Mouse (Mus musculus): ENCODE data around the gene Slc11a1. TPM values are rescaled to one million over a fixed set of nuclear protein-coding genes. Genes with fewer than 3 reads are reported as not detected.

Gene Slc11a1
- polyA plus RNA-seq, 1 experiment from 2014 or later, result 1.3 TPM

DNA sequence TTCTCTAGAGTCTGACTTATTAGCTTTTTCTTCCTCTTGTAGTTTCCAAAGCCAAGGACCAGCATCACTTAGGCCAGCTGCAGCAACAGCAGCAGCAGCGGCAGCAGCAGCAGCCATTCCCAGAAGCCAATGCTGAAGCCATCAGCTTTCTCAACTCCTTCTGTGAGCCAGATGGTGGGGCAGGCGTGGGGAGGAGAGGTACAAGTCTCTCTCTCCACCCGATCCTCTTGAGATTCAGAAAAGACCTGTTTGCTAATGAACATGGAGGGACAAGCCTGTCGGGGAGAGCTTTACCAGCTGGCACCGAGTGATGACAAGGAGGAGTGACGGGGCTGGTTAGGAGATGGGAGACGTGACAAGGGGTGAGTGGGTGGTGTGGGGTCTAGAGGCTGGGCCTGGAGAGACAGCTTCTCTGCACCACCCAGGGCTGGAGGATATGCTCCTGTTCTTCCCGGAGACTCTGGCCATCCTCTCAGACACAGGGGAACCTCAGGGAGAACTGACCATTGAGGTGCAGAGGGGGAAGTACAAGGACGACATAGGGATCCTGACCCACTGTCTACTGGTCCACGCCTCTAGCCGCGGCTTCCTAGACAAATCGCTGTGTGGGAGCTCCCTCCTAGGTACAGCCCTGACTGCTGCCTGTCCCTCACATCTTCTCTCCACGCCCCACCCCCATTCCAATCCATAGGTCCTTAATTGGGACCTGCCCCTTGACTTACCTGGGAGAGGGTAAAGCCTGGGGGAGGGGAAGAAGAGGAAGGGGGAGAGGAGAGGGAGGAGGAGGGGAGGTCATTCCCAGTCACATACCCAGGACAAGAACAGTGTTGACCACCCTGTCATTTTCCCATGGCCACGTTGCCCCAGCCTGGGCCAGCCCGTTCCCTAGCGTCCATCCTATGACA, 12.4 kb upstream of the Slc11a1 start:
- no peak overlapping the region for H3K27ac ChIP-seq (ENCODE audit: low read depth, low read length)
- H3K9ac ChIP-seq (ENCODE audit: low read depth, low read length), result no peak overlapping the region
- H3K4me1 ChIP-seq (replicated peaks; ENCODE audit: control insufficient read depth, insufficient read depth, low read length), result no peaks in the 10 kb centered on the region
- DNase-seq (ENCODE audit: low spot score), result no peak
- no peaks in the 10 kb centered on the region for H3K36me3 ChIP-seq (ENCODE audit: control insufficient read depth, insufficient read depth, low read length)
- no peak for ATAC-seq (ENCODE audit: low FRiP score)
- H3K4me3 ChIP-seq (ENCODE audit: low read depth, low read length), result no peak overlapping the region
- no peaks in the 10 kb centered on the region for H3K9me3 ChIP-seq (ENCODE audit: control insufficient read depth, low read length)
- H3K27me3 ChIP-seq (ENCODE audit: control insufficient read depth, insufficient read depth, low read length), result peaks cover 2% of the 10 kb centered on the region; the same call in 1 of the 2 replicates
- H3K4me2 ChIP-seq (replicated peaks; ENCODE audit: low read depth, low read length), result no peak overlapping the region
- WGBS, result 66% methylated on average over 17 of the region's 17 CpGs

DNA sequence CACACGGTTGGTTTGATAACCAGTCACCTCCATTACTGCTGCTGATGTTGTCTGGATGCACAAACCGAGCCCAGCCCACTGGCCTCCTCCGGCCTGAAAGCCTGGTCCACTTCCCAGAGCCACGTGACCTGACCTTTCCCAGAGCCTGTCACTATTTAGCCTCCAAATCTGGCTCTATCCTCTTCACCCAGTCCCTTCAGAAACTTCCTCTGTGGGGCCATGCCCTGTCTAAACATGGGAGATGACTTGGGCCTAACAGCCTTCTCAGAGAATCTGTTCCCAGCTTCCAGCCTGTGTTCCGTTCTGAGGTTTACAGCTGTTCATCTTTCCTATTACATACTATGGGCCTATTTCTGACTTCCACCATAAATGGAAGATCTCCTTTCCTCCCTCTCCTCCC, 11.6 kb upstream of the Slc11a1 start:
- DNase-seq (ENCODE audit: low spot score), result no peak
- no peaks in the 10 kb centered on the region for H3K36me3 ChIP-seq (ENCODE audit: control insufficient read depth, insufficient read depth, low read length)
- H3K9ac ChIP-seq (ENCODE audit: low read depth, low read length), result no peak overlapping the region
- no peaks in the 10 kb centered on the region for H3K4me1 ChIP-seq (replicated peaks; ENCODE audit: control insufficient read depth, insufficient read depth, low read length)
- no peak for ATAC-seq (ENCODE audit: low FRiP score)
- WGBS, result 73% methylated on average over 5 of the region's 5 CpGs
- H3K27ac ChIP-seq (ENCODE audit: low read depth, low read length), result no peak overlapping the region
- no peak overlapping the region for H3K4me2 ChIP-seq (replicated peaks; ENCODE audit: low read depth, low read length)
- H3K27me3 ChIP-seq (ENCODE audit: control insufficient read depth, insufficient read depth, low read length), result peaks cover 2% of the 10 kb centered on the region; the same call in 1 of the 2 replicates
- H3K9me3 ChIP-seq (ENCODE audit: control insufficient read depth, low read length), result no peaks in the 10 kb centered on the region
- H3K4me3 ChIP-seq (ENCODE audit: low read depth, low read length), result no peak overlapping the region

DNA sequence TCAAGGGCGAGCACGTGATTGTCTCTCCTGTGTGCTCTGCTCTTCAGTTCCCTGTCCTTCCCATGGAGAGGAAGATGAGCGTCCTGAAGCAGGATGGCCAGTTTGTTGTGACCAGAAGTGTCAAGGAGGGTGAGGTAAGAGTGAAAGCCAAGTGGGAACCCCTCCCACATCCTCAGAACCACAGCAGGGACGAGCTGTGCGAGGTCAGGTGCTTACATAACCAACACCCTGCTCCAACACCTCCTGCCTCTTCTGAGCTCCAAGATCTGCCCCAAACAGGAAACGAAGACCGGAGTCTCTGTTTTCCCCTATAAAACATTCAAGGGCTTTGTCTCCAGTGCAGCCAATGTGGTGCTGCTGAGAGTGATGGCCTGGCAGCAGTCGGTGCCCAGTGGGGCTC, 10.7 kb upstream of the Slc11a1 start:
- no peak overlapping the region for H3K4me3 ChIP-seq (ENCODE audit: low read depth, low read length)
- no peak overlapping the region for H3K9ac ChIP-seq (ENCODE audit: low read depth, low read length)
- no peak overlapping the region for H3K4me2 ChIP-seq (replicated peaks; ENCODE audit: low read depth, low read length)
- peaks cover 2% of the 10 kb centered on the region; the same call in 1 of the 2 replicates for H3K27me3 ChIP-seq (ENCODE audit: control insufficient read depth, insufficient read depth, low read length)
- WGBS, result 78% methylated on average over 8 of the region's 8 CpGs
- DNase-seq (ENCODE audit: low spot score) (no peak), ATAC-seq (ENCODE audit: low FRiP score) (no peak)
- no peak overlapping the region for H3K27ac ChIP-seq (ENCODE audit: low read depth, low read length)
- H3K36me3 ChIP-seq (ENCODE audit: control insufficient read depth, insufficient read depth, low read length), result no peaks in the 10 kb centered on the region
- H3K9me3 ChIP-seq (ENCODE audit: control insufficient read depth, low read length), result no peaks in the 10 kb centered on the region
- H3K4me1 ChIP-seq (replicated peaks; ENCODE audit: control insufficient read depth, insufficient read depth, low read length), result no peaks in the 10 kb centered on the region

DNA sequence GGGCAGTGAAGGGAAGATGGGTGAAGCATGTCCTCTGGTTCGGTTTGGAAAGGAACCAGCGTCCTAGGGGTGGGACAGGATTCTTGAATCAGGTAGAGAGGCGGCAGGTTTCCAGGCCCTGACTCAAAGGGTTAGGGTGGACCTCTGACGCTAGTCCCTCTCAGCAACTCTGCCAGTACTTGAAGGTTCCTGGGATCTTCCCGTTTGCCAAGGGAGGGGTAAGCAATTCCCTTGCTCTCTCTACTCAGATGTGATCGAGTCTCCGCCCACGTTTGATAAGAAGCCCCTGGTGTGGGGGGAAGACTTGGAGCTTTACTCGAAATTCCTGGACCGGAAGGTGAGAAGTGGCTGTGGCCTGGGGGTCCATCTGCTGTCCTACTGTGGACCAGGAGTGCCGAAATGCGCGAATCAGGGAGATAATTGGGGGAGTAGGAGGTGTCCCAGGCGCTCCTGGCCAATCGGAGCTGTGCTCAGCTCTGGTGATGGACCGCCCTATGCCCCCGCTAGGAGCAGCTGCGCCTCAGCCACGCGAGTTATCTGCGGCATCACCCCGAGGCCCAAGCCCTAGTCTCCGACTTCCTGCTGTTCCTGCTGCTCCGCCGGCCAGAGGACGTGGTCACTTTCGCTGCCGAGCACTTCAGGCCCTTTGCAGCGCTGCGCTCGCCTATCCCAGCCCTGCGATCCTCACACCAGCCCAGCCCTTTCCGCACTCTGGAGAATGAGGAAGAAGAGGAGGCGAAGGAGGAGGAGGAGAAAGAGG, 6.9 kb upstream of the Slc11a1 start:
- WGBS, result 17% methylated on average over 34 of the region's 34 CpGs
- H3K4me1 ChIP-seq (replicated peaks; ENCODE audit: control insufficient read depth, insufficient read depth, low read length), result no peaks in the 10 kb centered on the region
- H3K4me3 ChIP-seq (ENCODE audit: low read depth, low read length), result no peak overlapping the region
- peak overlapping the region; percentile 44 for H3K9ac ChIP-seq (ENCODE audit: low read depth, low read length)
- H3K27me3 ChIP-seq (ENCODE audit: control insufficient read depth, insufficient read depth, low read length), result peaks cover 2% of the 10 kb centered on the region; the same call in 1 of the 2 replicates
- H3K27ac ChIP-seq (ENCODE audit: low read depth, low read length), result no peak overlapping the region
- no peaks in the 10 kb centered on the region for H3K36me3 ChIP-seq (ENCODE audit: control insufficient read depth, insufficient read depth, low read length)
- DNase-seq (ENCODE audit: low spot score) (peak; percentile 46), ATAC-seq (ENCODE audit: low FRiP score) (peak; percentile 64; the same call in 1 of the 2 replicates)
- peak overlapping the region; percentile 42 for H3K4me2 ChIP-seq (replicated peaks; ENCODE audit: low read depth, low read length)
- H3K9me3 ChIP-seq (ENCODE audit: control insufficient read depth, low read length), result no peaks in the 10 kb centered on the region

DNA sequence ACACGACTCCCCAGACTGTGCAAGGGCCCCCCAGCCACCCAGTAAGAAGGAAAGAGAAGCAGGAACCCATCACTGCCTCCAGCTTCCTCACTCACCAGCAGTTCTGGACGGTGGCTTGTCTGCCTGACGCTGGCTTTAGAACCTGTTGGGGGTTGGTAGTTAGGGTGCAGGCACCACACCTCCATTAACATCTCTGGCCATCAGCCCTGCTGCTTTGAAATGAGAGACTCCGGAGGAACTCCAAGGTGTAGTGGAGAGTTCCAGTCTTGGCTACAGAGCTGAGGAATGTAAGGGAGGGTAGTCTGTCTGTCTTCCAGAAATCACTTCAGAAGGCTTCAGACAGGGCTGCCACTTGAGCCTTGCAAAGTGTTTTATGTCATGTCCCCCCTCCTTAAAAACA, 5.0 kb upstream of the Slc11a1 start:
- H3K36me3 ChIP-seq (ENCODE audit: control insufficient read depth, insufficient read depth, low read length), result no peaks in the 10 kb centered on the region
- ATAC-seq (ENCODE audit: low FRiP score) (no peak), DNase-seq (ENCODE audit: low spot score) (no peak)
- H3K4me3 ChIP-seq (ENCODE audit: low read depth, low read length), result no peak overlapping the region
- no peaks in the 10 kb centered on the region for H3K9me3 ChIP-seq (ENCODE audit: control insufficient read depth, low read length)
- no peak overlapping the region for H3K4me2 ChIP-seq (replicated peaks; ENCODE audit: low read depth, low read length)
- peaks cover 2% of the 10 kb centered on the region; the same call in 1 of the 2 replicates for H3K27me3 ChIP-seq (ENCODE audit: control insufficient read depth, insufficient read depth, low read length)
- no peaks in the 10 kb centered on the region for H3K4me1 ChIP-seq (replicated peaks; ENCODE audit: control insufficient read depth, insufficient read depth, low read length)
- 53% methylated on average over 4 of the region's 4 CpGs for WGBS
- H3K27ac ChIP-seq (ENCODE audit: low read depth, low read length), result no peak overlapping the region
- H3K9ac ChIP-seq (ENCODE audit: low read depth, low read length), result no peak overlapping the region

DNA sequence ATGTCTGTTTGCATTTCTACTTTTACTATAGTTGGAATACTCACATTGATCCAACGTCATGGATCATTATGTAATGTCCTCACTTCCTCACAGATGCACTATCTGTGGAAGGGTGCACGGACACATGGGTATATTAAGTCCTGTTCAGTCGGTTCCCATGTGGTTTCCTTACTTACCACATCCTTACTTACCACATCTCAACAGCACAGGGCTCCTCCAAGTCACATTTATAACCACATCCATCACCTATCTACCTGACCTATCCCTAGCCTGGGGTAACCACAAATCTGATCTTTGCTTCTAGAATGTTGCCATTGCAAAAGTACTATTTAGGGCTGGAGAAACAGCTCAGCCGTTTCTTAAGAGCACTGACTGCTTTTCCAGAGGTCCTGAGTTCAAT, 1.6 kb upstream of the Slc11a1 start:
- Histone ChIP-seq H3K4me1 (replicated peaks; ENCODE audit: control insufficient read depth, insufficient read depth, low read length) (no peaks in the 10 kb centered on the region), H3K9me3 (ENCODE audit: control insufficient read depth, low read length) (no peaks in the 10 kb centered on the region), H3K4me2 (replicated peaks; ENCODE audit: low read depth, low read length) (no peak overlapping the region), H3K9ac (ENCODE audit: low read depth, low read length) (no peak overlapping the region), H3K27me3 (ENCODE audit: control insufficient read depth, insufficient read depth, low read length) (no peaks in the 10 kb centered on the region), H3K4me3 (ENCODE audit: low read depth, low read length) (no peak overlapping the region), H3K36me3 (ENCODE audit: control insufficient read depth, insufficient read depth, low read length) (no peaks in the 10 kb centered on the region), H3K27ac (ENCODE audit: low read depth, low read length) (no peak overlapping the region)
- DNase-seq (ENCODE audit: low spot score) (no peak), ATAC-seq (ENCODE audit: low FRiP score) (no peak)
- 75% methylated on average over 4 of the region's 4 CpGs for WGBS

DNA sequence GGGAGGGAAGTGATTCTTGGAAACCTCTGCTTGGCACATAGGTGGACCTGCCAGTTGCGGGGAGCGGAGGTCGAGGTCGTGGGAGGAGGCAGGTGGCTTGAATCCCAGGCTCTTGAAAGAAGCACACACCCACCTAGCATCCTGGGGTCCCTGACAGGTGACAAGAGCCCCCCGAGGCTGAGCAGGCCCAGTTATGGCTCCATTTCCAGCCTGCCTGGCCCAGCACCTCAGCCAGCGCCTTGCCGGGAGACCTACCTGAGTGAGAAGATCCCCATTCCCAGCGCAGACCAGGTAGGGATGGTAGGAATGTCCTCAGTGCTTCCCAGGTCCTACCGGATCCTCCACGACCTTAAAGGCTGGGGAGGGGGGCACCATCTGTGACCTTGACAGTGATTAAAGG, 566 bp downstream of the Slc11a1 start:
- Histone ChIP-seq H3K36me3 (ENCODE audit: control insufficient read depth, insufficient read depth, low read length) (no peaks in the 10 kb centered on the region), H3K4me2 (replicated peaks; ENCODE audit: low read depth, low read length) (no peak overlapping the region), H3K27ac (ENCODE audit: low read depth, low read length) (no peak overlapping the region), H3K4me1 (replicated peaks; ENCODE audit: control insufficient read depth, insufficient read depth, low read length) (no peaks in the 10 kb centered on the region), H3K4me3 (ENCODE audit: low read depth, low read length) (no peak overlapping the region), H3K9ac (ENCODE audit: low read depth, low read length) (no peak overlapping the region), H3K27me3 (ENCODE audit: control insufficient read depth, insufficient read depth, low read length) (no peaks in the 10 kb centered on the region), H3K9me3 (ENCODE audit: control insufficient read depth, low read length) (no peaks in the 10 kb centered on the region)
- no peak for ATAC-seq (ENCODE audit: low FRiP score)
- DNase-seq (ENCODE audit: low spot score), result no peak
- WGBS, result 86% methylated on average over 10 of the region's 10 CpGs

DNA sequence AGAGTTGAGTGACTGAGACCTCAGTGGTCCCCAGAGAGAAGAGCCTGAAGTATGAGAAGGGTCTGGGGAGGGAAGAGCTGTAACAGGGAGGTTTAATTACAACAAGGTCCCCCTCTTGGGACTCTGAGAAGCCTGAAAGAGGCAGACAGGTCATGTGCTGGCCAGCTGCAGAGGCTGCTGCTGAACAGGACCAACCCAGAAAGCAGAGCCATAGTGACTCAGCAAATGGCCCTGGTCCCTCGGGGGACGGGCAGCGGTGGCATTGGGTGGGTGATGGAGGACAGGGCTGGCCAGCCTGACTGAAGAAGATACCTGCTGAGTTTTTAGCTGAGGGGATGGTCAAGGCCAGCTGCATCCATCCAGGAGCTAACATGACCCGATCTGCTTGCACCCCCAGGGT, 1.4 kb downstream of the Slc11a1 start:
- Histone ChIP-seq H3K4me1 (replicated peaks; ENCODE audit: control insufficient read depth, insufficient read depth, low read length) (no peaks in the 10 kb centered on the region), H3K9ac (ENCODE audit: low read depth, low read length) (no peak overlapping the region), H3K27me3 (ENCODE audit: control insufficient read depth, insufficient read depth, low read length) (no peaks in the 10 kb centered on the region), H3K4me3 (ENCODE audit: low read depth, low read length) (no peak overlapping the region), H3K4me2 (replicated peaks; ENCODE audit: low read depth, low read length) (no peak overlapping the region), H3K36me3 (ENCODE audit: control insufficient read depth, insufficient read depth, low read length) (no peaks in the 10 kb centered on the region), H3K9me3 (ENCODE audit: control insufficient read depth, low read length) (no peaks in the 10 kb centered on the region), H3K27ac (ENCODE audit: low read depth, low read length) (no peak overlapping the region)
- ATAC-seq (ENCODE audit: low FRiP score), result no peak
- DNase-seq (ENCODE audit: low spot score), result no peak
- WGBS, result 84% methylated on average over 4 of the region's 4 CpGs
